Mouse (Mus musculus): ENCODE data around the gene Tmem130.
"Not testable (repeated sequence)": the region's sequence is repeated elsewhere in the genome, so short reads cannot be mapped to it uniquely, and the experiment has no call there.

The Tmem130 gene

DNA sequence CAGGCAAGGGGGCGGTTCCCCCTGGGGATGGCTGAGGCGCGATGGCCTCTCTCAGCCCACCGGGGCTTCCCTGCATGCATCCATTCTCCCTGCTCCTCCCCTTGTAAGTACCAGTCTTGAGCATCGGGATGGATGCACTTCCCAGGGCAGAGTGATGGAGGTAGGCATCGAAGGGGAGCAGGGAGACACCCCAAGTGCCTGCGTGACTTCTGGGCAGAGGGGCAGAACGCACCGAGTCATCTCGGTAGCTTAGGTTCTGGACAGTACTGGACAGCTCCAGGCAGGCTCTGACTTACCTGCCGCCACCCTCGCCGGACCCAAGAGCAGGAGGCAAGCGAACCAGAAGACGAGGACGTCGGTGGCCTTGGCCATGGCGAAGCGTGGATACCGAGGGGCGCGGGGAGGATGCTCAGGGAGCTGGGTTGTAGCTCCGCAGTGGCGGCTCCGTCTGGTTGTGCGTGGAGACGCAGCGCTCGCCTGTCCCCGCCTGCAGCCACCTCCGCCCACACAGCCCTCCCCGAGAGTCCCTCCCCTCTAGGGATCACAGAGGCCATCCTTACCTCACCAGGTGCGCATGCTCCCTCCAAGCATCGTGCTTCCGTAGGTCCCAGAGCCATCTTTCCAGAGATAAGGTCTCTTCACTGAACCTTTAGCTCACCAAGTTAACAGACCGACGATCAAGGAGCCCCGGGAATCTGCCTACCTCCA lies at the start of gene Tmem130:
Gene Tmem130 (minus strand): TSS at position 658 of the 708 bp plus-strand sequence.
- DNase-seq (ENCODE audit: low spot score in 2 of 2) = peak; percentile 87

DNA sequence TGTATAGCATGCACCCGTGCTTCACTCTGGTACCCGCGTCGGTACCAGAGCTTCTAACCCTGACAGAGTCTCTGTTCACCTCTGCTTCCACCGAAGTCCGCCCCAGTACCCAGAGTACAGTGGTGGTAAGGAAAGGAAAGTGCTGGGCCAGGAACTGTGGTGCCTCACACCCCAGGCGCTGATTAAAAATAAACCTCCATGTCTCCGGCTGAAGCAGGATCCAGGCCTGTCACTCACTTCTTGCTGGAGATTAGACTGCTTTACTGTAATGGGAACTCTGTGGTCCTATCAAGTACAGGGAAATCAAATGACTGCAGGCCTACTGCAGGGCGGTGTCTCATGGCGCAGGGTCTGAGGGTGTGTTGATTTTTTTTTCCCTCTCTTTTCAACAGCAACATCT lies 45.3 kb upstream of the Tmem130 start:
- DNase-seq (ENCODE audit: low spot score in 2 of 2) = no peak

DNA sequence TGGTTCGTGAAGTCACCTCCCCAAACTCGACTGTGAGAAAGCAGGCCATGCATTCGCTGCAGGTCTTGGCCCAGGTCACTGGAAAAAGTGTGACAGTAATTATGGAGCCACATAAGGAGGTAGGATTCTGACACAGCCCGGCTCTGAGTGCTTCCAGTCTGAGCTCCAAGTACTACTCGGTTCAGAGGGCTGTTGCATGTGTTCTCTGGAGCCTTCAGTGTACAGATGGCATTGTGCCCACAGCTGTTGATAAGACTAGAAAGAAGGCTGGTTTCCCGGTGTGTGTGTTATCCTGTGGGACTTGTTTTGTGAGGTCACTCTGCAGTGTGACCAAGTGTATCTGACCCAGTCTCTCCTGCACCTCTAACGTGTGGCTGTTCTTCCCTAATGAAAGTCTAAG lies 42.6 kb upstream of the Tmem130 start:
- no peak for DNase-seq (ENCODE audit: low spot score in 2 of 2)

DNA sequence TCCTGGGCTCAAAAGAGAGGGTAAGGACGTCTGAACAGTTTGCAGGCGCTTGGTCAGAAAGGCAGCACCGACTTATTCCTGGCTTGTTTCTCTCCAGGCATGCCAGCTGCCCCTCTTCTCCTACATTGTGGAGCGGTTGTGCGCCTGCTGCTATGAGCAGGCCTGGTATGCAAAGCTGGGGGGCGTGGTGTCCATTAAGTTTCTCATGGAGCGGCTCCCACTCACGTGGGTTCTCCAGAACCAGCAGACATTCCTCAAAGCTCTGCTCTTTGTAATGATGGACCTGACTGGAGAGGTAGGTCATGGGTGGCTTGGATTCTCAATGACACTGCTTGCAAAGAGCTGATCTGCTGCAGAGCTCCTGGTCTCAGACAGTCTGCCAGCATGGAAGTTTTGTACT lies 41.4 kb upstream of the Tmem130 start:
- DNase-seq (ENCODE audit: low spot score in 2 of 2) = no peak

DNA sequence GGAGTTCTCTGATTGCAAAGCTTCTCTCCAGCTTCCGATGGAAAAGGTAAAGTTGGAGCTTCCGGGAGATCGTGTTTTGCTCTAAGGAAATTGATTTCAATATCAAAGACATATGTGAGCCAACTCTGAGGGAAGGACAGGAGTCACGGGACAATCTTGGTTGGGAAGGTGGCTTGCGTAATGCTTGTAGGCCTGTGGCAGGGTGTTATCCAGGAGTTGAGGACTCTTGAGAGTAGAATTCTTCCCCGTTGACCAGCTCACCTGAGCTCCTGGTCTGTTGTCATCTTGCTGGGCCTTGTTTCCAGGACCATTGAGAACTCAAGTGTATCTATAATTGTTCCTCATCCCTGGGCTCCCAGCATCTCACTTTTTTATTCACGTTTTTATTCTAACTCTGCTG lies 35.5 kb upstream of the Tmem130 start:
- no peak for DNase-seq (ENCODE audit: low spot score in 2 of 2)

DNA sequence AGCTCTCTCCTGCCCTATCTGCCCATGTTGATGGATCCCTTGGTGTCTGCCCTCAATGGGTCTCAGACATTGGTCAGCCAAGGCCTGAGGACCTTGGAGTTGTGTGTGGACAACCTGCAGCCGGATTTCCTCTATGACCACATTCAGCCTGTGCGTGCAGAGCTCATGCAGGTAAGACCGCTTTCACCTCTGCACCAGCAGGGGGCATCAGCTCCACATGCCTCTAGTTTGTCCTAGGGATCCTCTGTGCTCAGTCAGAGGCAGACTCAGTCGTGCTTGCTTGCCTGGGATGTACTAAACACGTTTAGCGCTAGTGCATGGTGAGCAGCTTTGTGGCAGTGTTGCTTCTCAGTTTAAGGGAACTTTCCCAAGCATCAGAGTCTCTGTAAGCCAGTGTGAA lies 33.1 kb upstream of the Tmem130 start:
- peak; percentile 29 to 39 for DNase-seq (ENCODE audit: low spot score in 2 of 2)

DNA sequence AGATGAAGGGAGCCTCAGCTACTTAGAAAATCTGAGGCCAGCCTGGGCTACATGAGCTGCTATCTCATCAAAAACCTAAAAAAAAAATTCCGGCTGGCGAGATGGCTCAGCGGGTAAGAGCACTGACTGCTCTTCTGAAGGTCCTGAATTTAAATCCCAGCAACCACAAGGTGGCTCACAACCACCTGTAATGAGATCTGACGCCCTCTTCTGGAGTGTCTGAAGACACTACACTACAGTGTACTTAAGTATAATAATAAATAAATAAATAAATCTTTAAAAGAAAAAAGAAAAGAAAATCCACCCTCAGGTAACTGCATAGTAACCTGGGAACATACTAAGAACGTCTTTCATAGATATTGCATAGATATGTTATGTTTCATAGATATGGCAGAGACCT lies 31.8 kb upstream of the Tmem130 start:
- DNase-seq (ENCODE audit: low spot score in 2 of 2) = no peak

DNA sequence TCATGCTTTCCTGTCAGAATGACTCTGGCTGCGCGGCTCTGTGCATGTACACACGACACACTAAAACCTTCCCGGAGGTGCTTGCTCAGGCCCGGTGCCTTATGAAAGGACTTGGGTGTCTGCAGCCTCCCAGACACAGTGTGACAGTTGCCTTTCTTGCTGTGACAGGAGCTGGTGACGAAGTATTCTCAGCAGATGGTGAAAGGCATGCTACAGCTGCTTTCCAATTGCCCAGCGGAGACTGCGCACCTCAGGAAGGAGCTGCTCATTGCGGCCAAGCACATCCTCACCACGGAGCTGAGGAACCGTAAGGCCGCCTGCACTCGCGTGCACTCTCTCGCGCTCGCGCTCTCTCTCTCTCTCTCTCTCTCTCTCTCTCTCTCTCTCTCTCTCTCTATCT lies 24.8 kb upstream of the Tmem130 start:
- DNase-seq (ENCODE audit: low spot score in 2 of 2) = peak in 1 of 2 experiments; percentile 39

DNA sequence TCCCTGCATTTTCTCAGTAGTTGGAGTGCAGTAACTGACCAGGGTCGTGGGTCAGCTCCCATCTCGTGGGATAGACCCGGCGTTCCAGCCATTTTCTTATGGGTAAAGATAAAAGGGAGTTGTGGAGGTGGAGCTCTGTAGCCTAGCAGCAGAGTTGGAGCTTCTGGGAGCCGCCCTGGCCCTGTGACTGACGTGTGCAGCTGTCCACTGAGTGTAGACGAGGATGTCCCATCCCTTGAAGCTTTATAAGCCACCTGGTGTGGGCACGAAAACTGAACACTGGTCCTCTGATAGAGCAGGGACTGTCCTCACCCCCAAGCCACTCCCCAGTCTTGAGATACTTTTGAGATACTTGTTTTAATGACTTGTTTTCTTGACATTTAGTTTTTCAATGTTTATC lies 19.0 kb upstream of the Tmem130 start:
- DNase-seq (ENCODE audit: low spot score in 2 of 2) = no peak

DNA sequence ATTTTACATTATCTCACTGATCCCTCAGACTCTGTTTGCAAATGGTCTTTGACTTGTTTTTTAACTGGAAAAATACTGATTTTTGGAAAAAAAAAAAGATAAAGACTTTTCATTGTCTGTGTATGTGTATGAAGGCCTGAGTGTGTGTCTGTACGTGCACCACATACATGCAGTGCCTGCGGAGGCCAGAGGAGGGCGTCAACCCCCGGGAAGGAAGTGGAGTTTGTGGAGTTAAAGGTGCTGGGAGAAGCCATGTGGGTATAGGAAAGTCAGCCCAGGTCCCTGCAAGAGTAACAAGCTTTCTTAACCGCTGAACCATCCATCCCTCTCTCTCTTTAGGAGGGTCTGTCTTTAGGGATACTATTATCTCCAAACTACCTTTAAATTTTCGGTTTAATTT lies 11.6 kb upstream of the Tmem130 start:
- DNase-seq (ENCODE audit: low spot score in 2 of 2) = no peak

DNA sequence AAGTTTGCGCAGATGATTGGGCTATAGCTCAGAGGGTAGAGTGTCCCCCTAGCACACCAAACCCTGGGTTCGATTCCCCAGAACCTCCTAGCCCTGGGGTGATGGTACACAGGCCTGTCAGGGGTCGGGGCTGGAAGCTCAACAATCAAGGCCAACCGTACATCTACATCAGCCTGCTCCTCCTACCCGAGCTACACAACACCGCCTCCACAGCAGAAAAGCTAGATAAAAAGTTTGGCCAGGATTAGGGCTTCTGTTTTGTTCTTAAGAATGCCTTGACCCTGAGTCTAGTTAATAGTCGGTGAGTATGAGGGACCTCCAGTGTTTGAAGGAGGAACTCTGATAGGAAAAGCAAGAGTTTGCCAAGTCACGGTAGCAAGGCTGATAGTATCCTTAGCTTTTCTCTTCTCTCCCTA lies 7.5 kb upstream of the Tmem130 start:
- no peak for DNase-seq (ENCODE audit: low spot score in 2 of 2)

DNA sequence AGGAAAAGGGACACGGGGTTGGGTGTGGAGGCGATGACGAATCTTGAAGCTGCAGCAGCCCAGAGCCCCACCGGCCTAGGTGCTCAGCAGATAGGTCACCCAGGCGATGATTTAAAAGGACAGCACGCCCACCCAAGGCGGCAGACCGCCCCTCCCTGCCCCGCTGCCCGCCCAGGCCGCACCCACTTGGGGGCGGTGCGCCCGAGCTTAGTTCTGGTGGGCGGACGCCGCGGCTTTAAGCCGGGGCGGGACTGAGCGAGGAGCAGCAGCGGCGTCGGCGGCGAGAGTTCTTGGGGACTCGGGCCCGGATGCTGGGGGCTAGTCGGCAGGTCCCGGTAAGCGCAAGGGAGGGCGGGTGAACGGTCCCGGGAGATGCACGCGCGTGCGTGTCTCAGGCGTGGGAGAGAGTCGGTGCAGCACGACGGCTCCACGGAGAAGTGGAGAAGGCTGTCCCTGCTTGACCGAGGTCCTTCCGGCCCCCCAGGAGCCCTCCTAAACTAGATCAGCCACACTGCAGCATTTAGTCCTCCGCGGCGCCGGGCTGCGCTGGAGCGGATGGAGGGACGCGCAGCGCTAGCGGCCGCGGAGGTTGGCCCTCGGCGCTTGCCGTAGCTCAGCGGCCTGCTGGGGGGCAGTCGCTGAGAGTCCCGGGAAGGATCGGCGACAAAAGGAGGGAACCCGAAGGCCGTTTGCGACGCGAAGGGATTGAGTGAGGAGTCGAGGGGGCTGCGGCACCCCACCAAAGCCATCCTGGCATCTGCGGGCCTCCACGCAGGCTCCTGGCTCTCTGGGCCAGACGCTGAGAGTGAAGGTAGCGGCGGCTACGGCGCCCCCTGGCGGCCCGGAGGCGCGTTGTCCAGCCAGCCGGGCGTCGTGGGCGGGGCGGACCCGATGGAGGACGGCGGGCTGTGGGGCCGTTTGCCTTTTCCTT lies 6.6 kb upstream of the Tmem130 start:
- DNase-seq (ENCODE audit: low spot score in 2 of 2) = peak; percentile 89 to 90

DNA sequence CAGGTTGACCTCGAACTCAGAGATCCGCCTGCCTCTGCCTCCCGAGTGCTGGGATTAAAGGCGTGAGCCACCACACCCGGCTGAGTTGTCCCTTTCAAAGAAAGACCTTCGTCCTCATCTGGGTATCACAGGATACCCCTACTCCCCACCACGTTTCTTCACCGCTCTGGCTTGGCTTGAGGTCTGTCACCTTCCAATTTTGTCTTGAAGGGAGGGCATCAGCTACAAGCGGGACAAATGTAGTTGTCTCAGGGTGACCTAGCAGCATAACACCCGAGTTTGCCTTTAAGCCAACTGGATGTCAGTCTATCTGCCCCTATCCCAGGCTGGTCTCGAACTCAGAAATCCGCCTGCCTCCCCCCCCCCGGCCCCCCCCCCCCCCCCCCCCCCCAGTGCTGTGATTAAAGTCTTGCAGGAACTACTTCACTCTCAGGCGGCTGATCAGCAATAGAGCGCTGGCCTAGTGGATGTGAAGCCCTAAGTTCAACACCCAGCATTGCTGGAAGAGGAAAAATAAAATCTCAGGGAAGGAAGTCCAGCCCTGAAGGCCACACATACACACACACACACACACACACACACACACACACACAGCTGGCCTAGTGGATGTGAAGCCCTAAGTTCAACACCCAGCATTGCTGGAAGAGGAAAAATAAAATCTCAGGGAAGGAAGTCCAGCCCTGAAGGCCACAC lies 5.6 kb upstream of the Tmem130 start, which contains the start of gene Trrap:
Gene Trrap (plus strand): TSS at position 627 of the 693 bp plus-strand sequence.
- not testable (repeated sequence) for DNase-seq (ENCODE audit: low spot score in 2 of 2)

DNA sequence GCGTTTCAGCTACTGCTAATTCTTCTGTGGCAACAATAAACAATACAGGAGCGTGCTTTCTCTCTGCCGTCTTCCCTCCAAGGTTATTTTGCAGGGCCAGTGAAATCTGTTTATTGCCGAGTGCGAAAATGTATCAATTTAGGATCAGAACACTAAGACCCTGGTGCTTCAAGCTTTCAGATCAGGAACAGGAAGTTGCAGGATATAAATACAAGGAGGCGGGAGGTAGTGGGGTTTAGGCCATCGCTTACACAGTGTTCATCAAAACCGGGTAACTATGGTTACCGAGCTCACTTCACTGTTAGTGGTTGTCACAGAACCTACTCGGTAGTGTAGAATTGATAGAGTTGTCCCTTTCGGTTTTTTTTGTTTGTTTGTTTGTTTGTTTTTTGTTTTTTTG lies 5.0 kb upstream of the Tmem130 start:
- no peak for DNase-seq (ENCODE audit: low spot score in 2 of 2)

DNA sequence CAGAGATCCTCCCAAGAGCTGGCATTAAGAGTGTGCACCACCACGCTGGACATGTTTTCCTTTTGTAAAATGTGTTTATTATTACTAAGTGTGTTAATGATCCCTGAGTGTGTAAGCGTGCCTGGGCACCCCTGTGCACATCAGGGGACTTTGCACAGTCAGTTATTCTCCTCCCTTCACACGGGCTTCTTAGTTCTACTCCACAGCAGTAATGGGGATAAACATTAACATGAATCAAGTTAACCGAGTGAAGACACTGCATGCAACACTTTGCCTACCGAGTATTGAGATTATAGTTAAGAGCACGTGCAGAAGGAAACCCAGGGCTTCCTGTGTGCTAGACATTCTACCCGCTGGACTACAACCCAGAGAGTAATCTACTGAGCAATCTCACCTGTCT lies 4.4 kb upstream of the Tmem130 start:
- no peak for DNase-seq (ENCODE audit: low spot score in 2 of 2)

DNA sequence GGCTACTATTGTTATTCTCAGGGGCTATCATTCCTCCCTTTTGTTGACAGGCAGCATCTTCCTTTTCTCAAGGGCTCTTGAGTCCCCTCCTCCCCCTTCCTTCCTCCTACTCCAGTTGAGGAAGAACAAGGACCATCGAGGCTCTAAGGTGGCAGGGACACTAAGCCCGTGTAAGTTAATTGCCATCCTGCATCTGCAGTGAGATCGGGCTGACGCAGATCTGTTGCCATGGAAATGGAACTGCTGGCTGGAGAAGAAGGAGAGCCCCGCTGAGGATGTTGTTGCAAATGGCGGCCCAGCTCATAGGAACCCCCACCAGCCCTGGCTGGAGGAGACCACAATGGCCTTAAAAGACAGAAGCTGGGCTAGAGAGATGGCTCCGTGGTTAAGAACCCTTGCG lies 3.2 kb downstream of the Tmem130 start:
- peak; percentile 63 to 74 for DNase-seq (ENCODE audit: low spot score in 2 of 2)

DNA sequence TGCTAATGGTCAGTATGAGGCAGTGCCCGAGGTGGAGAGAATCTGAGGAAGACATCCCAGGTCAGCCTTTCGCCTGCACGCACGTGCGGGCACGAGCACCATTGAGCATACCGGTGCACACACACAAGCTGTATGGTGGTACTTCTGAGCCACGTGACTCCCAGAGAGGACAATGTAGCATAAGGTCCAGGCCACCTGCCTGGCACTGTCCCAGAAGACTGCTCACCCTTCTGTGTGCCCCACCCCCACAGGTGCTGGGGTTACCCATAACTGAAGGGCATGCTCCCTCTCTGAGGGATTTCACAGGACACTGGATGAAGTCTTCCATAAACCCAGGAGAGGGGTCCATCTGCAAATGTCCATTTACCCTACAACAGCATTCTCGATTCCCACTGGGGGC lies 4.2 kb downstream of the Tmem130 start:
- DNase-seq (ENCODE audit: low spot score in 2 of 2) = no peak

DNA sequence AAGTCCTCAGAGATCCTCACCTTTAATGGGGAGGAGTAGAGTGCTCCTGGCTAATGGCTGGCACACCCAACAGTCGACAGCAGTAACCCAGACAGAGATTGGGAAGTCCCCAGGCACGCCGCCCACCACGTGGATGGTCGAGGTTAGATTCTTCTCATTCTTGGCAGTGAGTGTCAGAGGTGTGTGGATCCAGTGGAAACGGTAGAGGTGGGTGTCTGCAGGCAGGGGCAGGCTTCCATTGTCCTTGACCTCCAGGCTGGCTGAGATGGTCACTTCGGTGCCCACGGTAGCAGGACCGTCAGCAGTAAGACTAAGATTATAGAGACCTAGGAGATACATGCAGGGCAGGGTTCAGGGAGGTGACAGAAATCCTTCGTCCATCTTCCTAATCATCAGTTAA lies 6.4 kb downstream of the Tmem130 start:
- no peak for DNase-seq (ENCODE audit: low spot score in 2 of 2)

DNA sequence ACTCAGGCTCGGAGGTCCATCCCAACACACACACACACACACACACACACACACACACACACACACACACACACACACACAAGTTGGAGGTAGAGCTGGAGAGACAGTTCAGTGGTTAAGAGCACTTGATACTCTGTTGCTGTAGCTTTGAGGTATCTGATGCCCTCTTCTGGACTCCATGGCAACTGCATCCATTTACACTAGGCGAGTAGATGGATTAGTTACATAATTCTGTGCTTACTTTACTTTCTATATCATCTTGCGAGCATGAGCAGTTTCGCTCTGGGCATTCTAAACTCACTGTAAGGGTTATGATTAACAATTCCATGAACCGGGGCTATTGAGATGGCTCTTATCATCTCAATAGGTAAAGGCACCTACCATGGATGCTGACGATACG lies 8.6 kb downstream of the Tmem130 start:
- peak; percentile 87 to 91 for DNase-seq (ENCODE audit: low spot score in 2 of 2)

DNA sequence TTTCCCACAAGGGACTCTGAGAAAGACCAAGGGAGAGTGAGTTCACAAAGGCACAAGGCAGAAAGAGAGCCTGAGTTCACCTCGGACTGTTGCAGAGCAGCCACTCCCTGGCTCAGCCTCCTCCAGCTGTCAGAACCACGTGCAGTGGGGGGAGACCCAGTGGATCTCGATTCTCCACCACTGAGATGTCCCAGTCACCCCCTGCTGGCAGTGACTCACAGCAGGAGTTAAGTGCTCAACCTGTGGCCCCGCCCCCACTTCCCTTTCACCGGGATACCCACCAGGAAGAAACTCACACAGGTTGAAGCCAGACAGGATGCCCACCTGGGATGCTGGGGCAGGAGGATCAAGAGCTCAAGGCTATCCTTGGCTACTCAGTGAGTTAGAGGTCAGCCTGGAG lies 9.2 kb downstream of the Tmem130 start:
- no peak for DNase-seq (ENCODE audit: low spot score in 2 of 2)

DNA sequence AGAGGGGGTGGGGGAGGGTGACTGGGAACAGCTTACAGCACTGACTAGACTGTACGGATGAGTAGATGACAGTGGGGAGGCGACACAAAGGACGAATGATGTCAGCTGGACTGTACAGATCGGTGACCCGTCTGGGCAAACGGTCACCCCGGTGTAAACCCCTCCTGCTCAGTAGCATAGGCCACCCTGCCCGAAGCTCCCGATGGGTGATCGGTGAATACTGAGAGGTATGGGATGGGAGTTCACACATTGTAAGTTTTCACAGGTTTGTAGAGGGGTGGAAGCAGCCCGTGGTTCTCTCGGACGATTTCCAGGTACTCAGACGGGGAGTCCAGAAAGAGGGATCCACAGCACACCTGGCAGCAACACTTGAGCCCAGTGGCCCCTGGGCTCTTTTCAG lies 24.5 kb downstream of the Tmem130 start:
- no peak for DNase-seq (ENCODE audit: low spot score in 2 of 2)

DNA sequence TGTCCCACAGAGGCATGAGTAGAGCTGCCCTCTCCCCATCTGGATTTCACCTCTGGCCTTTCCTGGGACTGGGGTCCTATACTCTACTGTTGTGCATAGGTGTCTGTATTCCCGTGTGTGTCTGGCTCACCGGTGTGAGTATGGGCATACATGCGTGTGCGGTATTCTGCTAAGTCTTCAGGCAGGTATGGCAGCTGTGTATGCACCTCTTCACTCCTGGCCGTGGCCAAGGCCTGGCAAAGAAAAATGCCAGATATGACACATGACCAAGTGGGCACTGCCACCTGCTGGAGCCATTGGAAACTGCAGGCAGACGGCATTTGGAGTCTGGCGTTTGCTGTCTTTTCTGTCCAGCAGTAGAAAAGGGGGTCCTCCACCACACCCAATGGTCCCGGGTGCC lies 26.7 kb downstream of the Tmem130 start:
- peak; percentile 86 to 89 for DNase-seq (ENCODE audit: low spot score in 2 of 2)

Measured in right cerebral cortex, adult 2 months (tissue).